Mouse (Mus musculus): Measurements from ENCODE around the gene Elmo3.

DNA sequence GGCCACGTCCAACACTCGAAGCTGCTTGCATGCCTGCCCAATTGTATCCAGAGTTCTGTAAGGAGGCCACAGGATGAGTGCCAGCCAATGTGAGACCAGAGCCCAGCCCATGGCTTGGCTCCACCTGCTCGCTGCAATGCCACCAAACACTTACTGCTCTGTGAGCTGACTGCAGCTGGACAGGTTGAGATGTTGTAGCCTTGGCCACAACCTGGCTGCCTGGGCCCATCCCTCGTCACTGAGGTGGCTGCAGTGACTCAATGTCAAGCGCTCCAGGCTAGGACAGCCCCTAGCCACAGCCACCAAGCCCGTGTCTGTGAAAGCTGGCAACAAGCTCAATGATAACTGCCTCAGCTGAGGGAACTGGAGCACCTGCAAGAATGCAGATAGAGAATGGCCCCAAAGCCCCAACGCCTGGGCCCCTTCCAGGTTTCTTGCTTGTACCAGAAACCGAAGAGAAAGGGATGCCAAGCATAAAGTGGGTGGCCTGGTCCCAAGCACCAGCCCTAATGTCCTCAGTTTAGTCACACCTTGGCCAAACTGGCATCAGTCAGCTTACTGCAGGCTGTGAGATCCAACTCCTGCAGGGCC, 7.6 kb downstream of the Elmo3 start:
- TF ChIP-seq CTCF (IDR thresholded peaks at IDR 0.05; ENCODE audit: low read depth), result no peak
- no peak for TF ChIP-seq EP300 (optimal IDR thresholded peaks at IDR 0.05)

All from stomach, postnatal 0 days (tissue).